Mouse (Mus musculus) small intestine, adult 2 months (tissue): ENCODE data around the gene Polr2l.

Experiments
- CTCF ChIP-seq: fragments of 200-500 bp; IDR thresholded peaks from 2 replicates; pipeline ENCODE4 v1.5.1; 2012; ENCODE audit warnings: low read depth, mild to moderate bottlenecking, control low read depth, inconsistent platforms, low read length, moderate library complexity, mixed read lengths; ENCODE audit not compliant: insufficient replicate concordance, insufficient read length; ENCODE audit errors: extremely low read depth
- POLR2A ChIP-seq: fragments of 200-500 bp; IDR thresholded peaks from 2 replicates; pipeline ENCODE4 v1.6.1; 2012; ENCODE audit warnings: low read depth, mild to moderate bottlenecking, control low read depth, inconsistent platforms, low read length, moderate library complexity

DNA sequence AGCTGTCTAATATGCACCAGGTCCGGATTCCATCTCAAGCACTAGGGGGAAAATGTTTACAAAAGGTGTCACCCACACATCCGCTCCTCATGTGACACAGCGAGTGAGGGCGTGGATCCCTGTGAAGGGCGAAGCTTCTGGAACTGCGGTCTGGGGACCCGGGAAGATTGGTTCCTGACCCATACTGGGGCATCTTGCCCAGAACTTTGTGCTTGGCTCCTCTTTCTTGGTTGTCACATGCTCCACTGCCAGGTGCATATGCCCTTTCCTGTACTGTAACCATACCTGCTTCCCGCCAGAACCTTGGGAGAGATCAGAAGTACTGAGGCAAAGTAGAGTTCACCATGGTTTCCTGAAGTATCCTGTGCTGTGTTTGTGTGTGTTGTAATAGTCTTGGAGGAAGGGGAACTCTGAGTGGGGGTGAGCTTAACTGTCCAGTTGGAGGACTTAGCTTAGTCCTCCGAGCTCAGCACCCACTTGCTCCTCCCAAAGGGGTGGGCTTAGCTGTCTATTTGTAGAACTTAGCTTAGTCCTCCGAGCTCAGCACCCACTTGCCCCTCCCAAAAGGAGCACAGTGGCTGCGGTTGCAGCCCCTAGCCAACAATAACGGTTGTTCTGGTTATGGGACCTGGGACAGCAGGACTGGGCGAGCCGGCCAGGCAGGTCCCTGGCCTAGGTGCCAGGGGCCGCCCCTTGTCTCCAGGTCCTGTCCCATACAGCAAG, 14.4 kb downstream of the Polr2l start, which contains the start of gene Cracr2b:
- TF ChIP-seq POLR2A (no peak), CTCF (no peak)
